In genomic region chr17:93202165-93203075, GRCm38 (mm10) we compare ENCODE assay signal across 9 mouse cellular contexts. TPM values are rescaled to one million over a fixed set of nuclear protein-coding genes. Genes with fewer than 3 reads are reported as not detected.
DNase-seq lines count a peak whose midpoint lies in the region; ATAC-seq and TF ChIP-seq lines count a peak whose summit lies in the region.
"Had no signal": no experiment of that assay in that cellular context is flagged by ENCODE, and none has a peak within 500 bp of the region (broad histone marks: within the 10 kb centered on the region; RNA-seq: fewer than 3 reads in every experiment).

No protein-coding gene starts in this region.

- H3K27me3 ChIP-seq in kidney, postnatal 0 days (ENCODE audit: insufficient read depth, low read length) = peaks cover 65% of the 10 kb centered on the region
- H3K27me3 ChIP-seq in hindbrain, embryonic 14.5 days (ENCODE audit: control insufficient read depth, insufficient read depth, low read length) = peaks cover 51% of the 10 kb centered on the region
- H3K27me3 ChIP-seq in midbrain, embryonic 14.5 days (ENCODE audit: control insufficient read depth, insufficient read depth, low read length) = peaks cover 22% of the 10 kb centered on the region

- H3K4me1 ChIP-seq in kidney, postnatal 0 days (replicated peaks; ENCODE audit: insufficient read depth, low read length) = 0 out of 2 replicates have a peak, but pooled peaks cover 6% of the 10 kb centered on the region
- H3K4me1 ChIP-seq in hindbrain, embryonic 14.5 days (replicated peaks; ENCODE audit: control insufficient read depth, insufficient read depth, low read length) = peaks cover 13% of the 10 kb centered on the region; the same call in 1 of the 2 replicates
- peaks cover 27% of the 10 kb centered on the region for H3K4me1 ChIP-seq in midbrain, embryonic 14.5 days (ENCODE audit: control insufficient read depth, insufficient read depth, low read length)

- peak overlapping the region; percentile 34 for H3K4me2 ChIP-seq in kidney, postnatal 0 days (ENCODE audit: low read length)
- H3K4me2 ChIP-seq in hindbrain, embryonic 14.5 days (replicated peaks) = peak overlapping the region; percentile 63
- H3K4me2 ChIP-seq in midbrain, embryonic 14.5 days (ENCODE audit: low read length) = peak overlapping the region; percentile 76

- H3K9ac ChIP-seq in kidney, postnatal 0 days (ENCODE audit: low read depth, low read length) = no peak overlapping the region
- H3K9ac ChIP-seq in hindbrain, embryonic 14.5 days = peak overlapping the region; percentile 61
- peak overlapping the region; percentile 75 for H3K9ac ChIP-seq in midbrain, embryonic 14.5 days (replicated peaks; ENCODE audit: low read length)

- no peaks in the 10 kb centered on the region for H3K36me3 ChIP-seq in kidney, postnatal 0 days (ENCODE audit: insufficient read depth, low read length)
- H3K36me3 ChIP-seq in hindbrain, embryonic 14.5 days (replicated peaks; ENCODE audit: control insufficient read depth, insufficient read depth) = no peaks in the 10 kb centered on the region
- no peaks in the 10 kb centered on the region for H3K36me3 ChIP-seq in midbrain, embryonic 14.5 days (ENCODE audit: control insufficient read depth, insufficient read depth, low read length)

- peak overlapping the region; percentile 24 for H3K4me3 ChIP-seq in kidney, postnatal 0 days (replicated peaks; ENCODE audit: low read depth, low read length)
- peak overlapping the region; percentile 37 for H3K4me3 ChIP-seq in hindbrain, embryonic 14.5 days (replicated peaks; ENCODE audit: low read length)
- peak overlapping the region; percentile 46 for H3K4me3 ChIP-seq in midbrain, embryonic 14.5 days (replicated peaks; ENCODE audit: low read depth, low read length)

- no peak for DNase-seq in kidney, postnatal 0 days (ENCODE audit: low spot score)
- no peak for DNase-seq in kidney, adult 9 months
- DNase-seq in embryo, embryonic 9.5 days (ENCODE audit: extremely low spot score) = peak; percentile 50
- DNase-seq in hindbrain, embryonic 14.5 days (ENCODE audit: low spot score) = peak; percentile 48
- DNase-seq in midbrain, embryonic 14.5 days = peak; percentile 78
- no peak for DNase-seq in gastrocnemius, postnatal 25 days
- no peak for DNase-seq in cerebellum, adult 11 months
- no peak for DNase-seq in layer of hippocampus, adult 9-11 months

- no peak overlapping the region for H3K27ac ChIP-seq in kidney, postnatal 0 days
- H3K27ac ChIP-seq in hindbrain, embryonic 14.5 days = peak overlapping the region; percentile 80
- H3K27ac ChIP-seq in midbrain, embryonic 14.5 days (replicated peaks; ENCODE audit: low read depth, low read length) = peak overlapping the region; percentile 87
- H3K27ac ChIP-seq: layer of hippocampus, adult 2 months had no signal

- no peaks in the 10 kb centered on the region for H3K9me3 ChIP-seq in kidney, postnatal 0 days (replicated peaks; ENCODE audit: low read length)
- no peaks in the 10 kb centered on the region for H3K9me3 ChIP-seq in hindbrain, embryonic 14.5 days (ENCODE audit: control insufficient read depth, low read length)
- H3K9me3 ChIP-seq in midbrain, embryonic 14.5 days (ENCODE audit: control insufficient read depth, low read length) = no peaks in the 10 kb centered on the region

- peak; percentile 63 for ATAC-seq in kidney, postnatal 0 days (replicated peaks; ENCODE audit: low FRiP score, low read depth)
- ATAC-seq in hindbrain, embryonic 14.5 days (ENCODE audit: low FRiP score) = peak; percentile 52
- ATAC-seq in midbrain, embryonic 14.5 days (ENCODE audit: low FRiP score, low TSS enrichment) = peak; percentile 57; the same call in 1 of the 2 replicates

- under 1% methylated on average over 44 of the region's 44 CpGs for WGBS in kidney, postnatal 0 days
- under 1% methylated on average over 44 of the region's 44 CpGs for WGBS in hindbrain, embryonic 14.5 days
- WGBS in midbrain, embryonic 14.5 days = under 1% methylated on average over 44 of the region's 44 CpGs

- no peak for TF ChIP-seq CTCF in kidney, postnatal 0 days (IDR thresholded peaks at IDR 0.05; ENCODE audit: low read depth)

RNA-seq across cellular contexts. Expression of gene Adcyap1, which starts 3.6 kb away (rescaled TPM):
- 0.12 and 0.19 TPM in 2 replicates for polyA plus RNA-seq in kidney, postnatal 0 days (2015; fragmentation: Nextera tagmentation; extraction: Ambion mirVana)
- polyA plus RNA-seq in hindbrain, embryonic 14.5 days (2014; fragmentation: Nextera tagmentation; extraction: Ambion mirVana) = 27.9 and 38.2 TPM in 2 replicates
- 21.8 and 23.9 TPM in 2 replicates for polyA plus RNA-seq in midbrain, embryonic 14.5 days (2014; fragmentation: Nextera tagmentation; extraction: Ambion mirVana)
- not detected for total RNA-seq in gastrocnemius, postnatal 25 days (2021)

Comparison
In these comparisons a context has a peak if more than half of its experiments do, and no peak if none do; other contexts are left out.
1. DNase-seq: peak in embryo, embryonic 9.5 days (single experiment), hindbrain, embryonic 14.5 days (single experiment) and midbrain, embryonic 14.5 days (single experiment); none in kidney, postnatal 0 days (single experiment), kidney, adult 9 months (single experiment), gastrocnemius, postnatal 25 days (single experiment), cerebellum, adult 11 months (single experiment) and layer of hippocampus, adult 9-11 months (single experiment).
2. RNA of gene Adcyap1, which starts 3.6 kb away (polyA plus RNA-seq): 27.9 to 38.2 TPM in hindbrain, embryonic 14.5 days and 21.8 to 23.9 TPM in midbrain, embryonic 14.5 days; 0.12 to 0.19 TPM in kidney, postnatal 0 days; every median in the first group is over 10 times any median in the second.
3. Peak in every context shown above with its lines, with median percentiles within 50 percentile points of each other: ATAC-seq, H3K4me2 ChIP-seq and H3K4me3 ChIP-seq.